Mouse (Mus musculus) heart, embryonic 15.5 days (tissue): Measurements from ENCODE around the gene Rimkla. TPM values are rescaled to one million over a fixed set of nuclear protein-coding genes. Genes with fewer than 3 reads are reported as not detected.

Experiments
- ATAC-seq: fragments of 200-750 bp; cut with Nextera tagmentation; replicated peaks from 2 replicates; pipeline ENCODE4 v1.8.0; 2017; ENCODE audit warnings: low read depth, moderate TSS enrichment; ENCODE audit not compliant: insufficient number of reproducible peaks, insufficient read depth, low FRiP score
- H3K27ac ChIP-seq: fragments of 300-500 bp; sonication (generic); 2 replicates; pipeline ENCODE4 v1.5.1; 2015; ENCODE audit warnings: mild to moderate bottlenecking, inconsistent platforms
- H3K27me3 ChIP-seq: fragments of 300-500 bp; sonication (generic); 2 replicates; pipeline ENCODE4 v1.6.1; 2015; ENCODE audit warnings: inconsistent platforms
- H3K36me3 ChIP-seq: fragments of 300-500 bp; sonication (generic); 2 replicates; pipeline ENCODE4 v1.6.1; 2015; ENCODE audit warnings: mild to moderate bottlenecking, inconsistent platforms
- H3K4me1 ChIP-seq: fragments of 300-500 bp; sonication (generic); replicated peaks from 2 replicates; pipeline ENCODE4 v1.6.1; 2015; ENCODE audit warnings: inconsistent platforms
- H3K4me2 ChIP-seq: fragments of 300-500 bp; sonication (generic); 2 replicates; pipeline ENCODE4 v1.6.1; 2015; ENCODE audit warnings: inconsistent platforms, mild to moderate bottlenecking, moderate library complexity
- H3K4me3 ChIP-seq: fragments of 300-500 bp; sonication (generic); 2 replicates; pipeline ENCODE4 v1.5.1; 2015; ENCODE audit warnings: mild to moderate bottlenecking, inconsistent platforms
- H3K9ac ChIP-seq: fragments of 300-500 bp; sonication (generic); 2 replicates; pipeline ENCODE4 v1.6.1; 2015; ENCODE audit warnings: mild to moderate bottlenecking, inconsistent platforms
- H3K9me3 ChIP-seq: fragments of 300-500 bp; sonication (generic); replicated peaks from 2 replicates; pipeline ENCODE4 v1.6.1; 2016; ENCODE audit warnings: inconsistent platforms
- WGBS: fragments of 180-500 bp; shearing (Covaris S2); methylation state at CpG from one replicate; pipeline ENCODE4 v1.1.7; 2015; ENCODE audit warnings: mixed read lengths; 5-methylcytosine and 5-hydroxymethylcytosine counted together
- polyA plus RNA-seq: library from polyadenylated mRNA; unstranded; fragments of >200 nt; fragmentation: Nextera tagmentation; extraction: Ambion mirVana; gene quantifications from 2 replicates; pipeline ENCODE4 v1.2.1, GENCODE M21; 2015

Gene Rimkla
- polyA plus RNA-seq, 1 experiment from 2014 or later = 4.2 TPM

DNA sequence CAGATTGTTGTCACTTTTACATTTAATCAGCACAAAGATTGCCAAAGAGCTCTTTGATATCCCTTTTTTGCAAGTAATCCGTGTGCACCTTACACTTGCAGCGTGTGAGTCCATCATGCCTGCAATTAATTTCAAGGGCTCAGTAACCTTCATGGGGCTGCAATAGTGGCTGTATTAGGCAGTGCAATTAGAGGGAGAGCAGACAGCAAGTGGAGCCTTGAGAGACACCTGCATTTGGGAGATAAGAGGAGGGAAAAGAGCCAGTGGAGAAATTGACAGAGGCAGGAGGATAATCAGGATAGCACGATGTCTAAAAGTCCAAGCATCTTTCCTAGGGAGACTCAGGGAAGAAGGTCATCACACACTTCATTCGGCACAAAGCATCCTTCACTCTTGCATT lies 31.1 kb upstream of the Rimkla start:
- H3K27ac ChIP-seq = no peak overlapping the region
- H3K27me3 ChIP-seq = no peaks in the 10 kb centered on the region
- H3K9me3 ChIP-seq = no peaks in the 10 kb centered on the region
- WGBS = 71% methylated on average over 4 of the region's 4 CpGs
- no peak overlapping the region for H3K4me2 ChIP-seq
- ATAC-seq = no peak
- H3K4me1 ChIP-seq = no peaks in the 10 kb centered on the region
- no peak overlapping the region for H3K4me3 ChIP-seq
- H3K9ac ChIP-seq = no peak overlapping the region
- H3K36me3 ChIP-seq = no peaks in the 10 kb centered on the region

DNA sequence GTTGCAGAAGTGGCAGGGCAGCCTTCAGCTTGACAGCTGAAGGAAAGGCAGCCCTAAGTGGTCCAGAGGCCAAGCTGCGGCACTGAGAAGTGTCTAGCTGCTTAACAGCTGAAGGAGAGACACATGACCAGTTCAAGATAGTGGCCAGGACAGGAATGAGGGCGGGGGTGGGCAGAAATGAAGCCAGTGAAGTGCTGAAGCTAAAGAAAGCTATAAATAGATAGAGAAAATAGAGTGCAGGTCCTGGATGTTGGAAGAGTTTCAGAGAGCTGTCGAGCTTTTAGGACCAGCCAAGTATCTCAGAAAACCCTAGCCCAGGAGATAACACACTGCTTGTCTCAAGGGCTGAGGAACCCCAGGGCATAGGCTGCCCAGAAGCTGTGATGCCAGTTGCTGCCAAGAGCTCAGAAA lies 20.3 kb upstream of the Rimkla start:
- Histone ChIP-seq H3K4me3 (no peak overlapping the region), H3K27me3 (no peaks in the 10 kb centered on the region), H3K9me3 (no peaks in the 10 kb centered on the region), H3K27ac (peak overlapping the region; percentile 85), H3K4me1 (peaks cover 16% of the 10 kb centered on the region), H3K36me3 (no peaks in the 10 kb centered on the region), H3K4me2 (peak overlapping the region; percentile 43), H3K9ac (no peak overlapping the region)
- WGBS = 11% methylated on average over 3 of the region's 3 CpGs
- ATAC-seq = peak; percentile 93

DNA sequence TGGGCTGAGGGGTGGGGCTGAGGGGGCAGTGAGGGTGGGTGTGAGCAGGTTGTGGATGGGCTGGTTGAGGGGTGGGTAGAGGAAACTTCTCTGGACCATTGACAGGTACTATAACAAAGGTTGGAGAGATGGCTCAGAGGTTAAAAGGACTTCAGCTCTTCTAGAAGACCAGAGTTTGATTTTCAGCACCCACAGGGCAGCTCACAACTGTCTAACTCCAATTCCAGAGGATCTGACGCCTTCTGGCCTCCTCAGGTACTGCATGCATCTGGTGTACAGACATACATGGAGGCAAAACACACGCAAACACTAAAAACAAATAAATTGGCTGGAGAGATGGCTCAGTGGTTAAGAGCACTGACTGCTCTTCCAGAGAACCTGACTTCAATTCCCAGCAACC lies 19.2 kb upstream of the Rimkla start:
- no peaks in the 10 kb centered on the region for H3K36me3 ChIP-seq
- H3K4me1 ChIP-seq = peaks cover 16% of the 10 kb centered on the region
- WGBS = 81% methylated on average over 2 of the region's 2 CpGs
- no peak overlapping the region for H3K4me3 ChIP-seq
- no peaks in the 10 kb centered on the region for H3K27me3 ChIP-seq
- no peak for ATAC-seq
- H3K9me3 ChIP-seq = no peaks in the 10 kb centered on the region
- H3K27ac ChIP-seq = 0 out of 2 replicates have a peak overlapping the region, but pooled peaks have one; percentile 85
- H3K9ac ChIP-seq = no peak overlapping the region
- no peak overlapping the region for H3K4me2 ChIP-seq

DNA sequence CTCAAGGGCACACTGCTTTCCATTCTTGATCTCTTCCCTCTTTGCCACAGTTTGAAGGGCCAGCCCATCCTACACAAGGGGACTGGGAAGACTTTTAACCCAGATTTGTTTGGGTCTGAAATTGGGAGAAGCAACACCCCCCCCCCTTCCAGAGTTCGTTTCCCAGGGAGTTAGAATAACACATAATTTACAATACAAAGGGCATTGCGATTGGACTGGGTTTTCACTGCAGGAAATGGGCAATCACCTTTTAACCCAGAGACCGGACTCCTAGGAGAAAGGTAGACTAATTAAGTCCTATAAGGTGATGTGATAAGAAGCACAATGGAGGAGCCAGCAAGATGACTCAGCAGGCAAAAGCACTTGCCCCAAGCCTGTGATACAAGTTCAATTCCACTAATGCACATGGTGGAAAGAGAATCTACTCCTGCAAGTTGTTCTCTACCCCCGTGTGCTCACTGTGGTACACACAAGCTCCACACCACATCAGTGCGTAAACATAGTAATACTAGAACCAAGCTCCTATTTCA lies 6.0 kb upstream of the Rimkla start:
- H3K27ac ChIP-seq = no peak overlapping the region
- H3K27me3 ChIP-seq = peaks cover 13% of the 10 kb centered on the region
- ATAC-seq = no peak
- H3K4me1 ChIP-seq = no peaks in the 10 kb centered on the region
- no peak overlapping the region for H3K9ac ChIP-seq
- WGBS = 70% methylated on average over 5 of the region's 5 CpGs
- no peak overlapping the region for H3K4me2 ChIP-seq
- no peak overlapping the region for H3K4me3 ChIP-seq
- H3K36me3 ChIP-seq = no peaks in the 10 kb centered on the region
- H3K9me3 ChIP-seq = no peaks in the 10 kb centered on the region

DNA sequence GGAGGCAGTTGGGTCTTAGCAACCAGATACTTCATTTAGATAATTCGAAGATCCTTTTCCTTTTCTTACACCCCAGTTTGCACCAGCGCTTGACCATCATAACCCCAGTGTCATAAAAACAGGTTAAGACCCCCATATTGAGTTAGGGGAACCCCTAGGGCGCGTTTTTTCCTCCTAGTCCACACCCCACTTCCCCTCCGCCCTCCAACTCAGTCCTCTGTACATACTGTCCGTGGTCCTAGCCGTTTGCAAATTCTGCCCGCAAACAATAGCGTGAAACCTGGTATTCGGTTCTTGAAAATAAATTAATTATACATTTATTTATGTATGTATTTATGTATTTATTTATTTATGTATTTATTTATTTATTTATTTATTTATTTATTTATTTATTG lies 502 bp upstream of the Rimkla start:
- H3K27ac ChIP-seq = peak overlapping the region; percentile 46; the same call in 1 of the 2 replicates
- H3K27me3 ChIP-seq = peaks cover 24% of the 10 kb centered on the region
- H3K9me3 ChIP-seq = no peaks in the 10 kb centered on the region
- H3K36me3 ChIP-seq = no peaks in the 10 kb centered on the region
- peak overlapping the region; percentile 65 for H3K9ac ChIP-seq
- H3K4me3 ChIP-seq = peak overlapping the region; percentile 67
- peaks cover 8% of the 10 kb centered on the region for H3K4me1 ChIP-seq
- ATAC-seq = no peak
- H3K4me2 ChIP-seq = peak overlapping the region; percentile 93
- 47% methylated on average over 10 of the region's 10 CpGs for WGBS

DNA sequence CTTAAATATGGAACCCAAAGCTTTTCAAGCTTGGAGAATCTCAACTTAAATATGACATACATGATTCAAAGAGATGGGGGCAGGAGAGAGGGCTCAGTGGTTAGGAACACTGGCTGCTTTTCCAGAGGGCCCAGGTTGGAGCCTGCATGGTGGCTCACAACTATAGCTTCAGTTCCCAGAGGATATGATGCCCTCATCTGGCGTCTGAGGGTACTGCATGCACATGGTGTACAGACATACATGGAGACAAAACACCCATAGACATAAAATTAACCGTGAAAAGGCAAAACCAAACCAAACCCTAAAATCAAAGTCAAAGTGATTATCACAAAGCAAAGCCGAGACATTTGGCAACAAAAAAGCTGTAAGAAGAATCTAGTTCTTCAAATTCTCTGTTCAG lies 1.6 kb downstream of the Rimkla start:
- Histone ChIP-seq H3K27me3 (peaks cover 24% of the 10 kb centered on the region), H3K9me3 (no peaks in the 10 kb centered on the region), H3K4me3 (no peak overlapping the region), H3K36me3 (no peaks in the 10 kb centered on the region), H3K27ac (no peak overlapping the region), H3K9ac (no peak overlapping the region), H3K4me2 (no peak overlapping the region), H3K4me1 (peaks cover 8% of the 10 kb centered on the region)
- no peak for ATAC-seq
- 78% methylated on average over 3 of the region's 3 CpGs for WGBS

DNA sequence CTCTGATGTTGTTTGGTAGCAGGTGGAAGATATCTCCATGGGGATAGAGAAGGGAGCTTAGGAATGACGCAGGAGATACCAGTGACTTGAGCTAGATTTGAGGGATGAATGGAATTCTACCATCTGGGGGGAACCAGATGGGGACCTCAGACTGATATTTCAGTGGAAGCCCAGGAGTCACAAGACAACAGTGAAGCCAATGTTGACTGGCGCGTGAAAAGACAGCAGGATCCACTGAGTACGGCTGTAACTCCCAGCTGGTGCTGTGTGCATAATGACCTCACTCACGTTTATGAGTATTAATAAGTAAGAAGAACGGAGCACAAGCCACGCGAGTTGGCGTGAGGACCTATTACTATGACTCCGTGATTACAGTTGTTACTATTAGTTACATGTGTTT lies 2.8 kb downstream of the Rimkla start:
- ATAC-seq = no peak
- 87% methylated on average over 10 of the region's 10 CpGs for WGBS
- Histone ChIP-seq H3K4me1 (peaks cover 8% of the 10 kb centered on the region), H3K9me3 (no peaks in the 10 kb centered on the region), H3K27me3 (peaks cover 20% of the 10 kb centered on the region), H3K27ac (no peak overlapping the region), H3K4me2 (no peak overlapping the region), H3K9ac (no peak overlapping the region), H3K36me3 (no peaks in the 10 kb centered on the region), H3K4me3 (no peak overlapping the region)

DNA sequence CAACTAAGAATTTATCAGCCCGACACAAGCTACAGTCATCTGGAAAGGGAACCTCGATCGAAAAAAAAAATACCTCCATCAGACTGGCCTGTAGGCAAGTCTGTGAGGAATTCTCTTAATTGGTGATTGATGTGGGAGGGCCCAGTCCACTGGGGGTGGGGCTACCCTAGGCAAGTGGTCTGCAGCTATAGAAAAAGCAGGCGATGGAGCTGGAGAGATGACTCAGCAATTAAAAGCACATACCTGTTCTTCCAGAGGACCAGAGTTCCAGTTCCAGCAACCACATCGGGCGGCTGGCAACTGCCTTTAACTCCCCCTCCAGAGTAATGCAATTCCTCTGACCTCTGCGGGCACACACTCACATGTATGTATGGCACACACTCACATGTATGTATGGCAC lies 7.5 kb downstream of the Rimkla start:
- no peaks in the 10 kb centered on the region for H3K9me3 ChIP-seq
- no peak overlapping the region for H3K4me3 ChIP-seq
- no peak overlapping the region for H3K27ac ChIP-seq
- H3K4me1 ChIP-seq = no peaks in the 10 kb centered on the region
- ATAC-seq = no peak
- H3K27me3 ChIP-seq = no peaks in the 10 kb centered on the region
- no peak overlapping the region for H3K9ac ChIP-seq
- WGBS = 72% methylated on average over 7 of the region's 7 CpGs
- no peak overlapping the region for H3K4me2 ChIP-seq
- no peaks in the 10 kb centered on the region for H3K36me3 ChIP-seq

DNA sequence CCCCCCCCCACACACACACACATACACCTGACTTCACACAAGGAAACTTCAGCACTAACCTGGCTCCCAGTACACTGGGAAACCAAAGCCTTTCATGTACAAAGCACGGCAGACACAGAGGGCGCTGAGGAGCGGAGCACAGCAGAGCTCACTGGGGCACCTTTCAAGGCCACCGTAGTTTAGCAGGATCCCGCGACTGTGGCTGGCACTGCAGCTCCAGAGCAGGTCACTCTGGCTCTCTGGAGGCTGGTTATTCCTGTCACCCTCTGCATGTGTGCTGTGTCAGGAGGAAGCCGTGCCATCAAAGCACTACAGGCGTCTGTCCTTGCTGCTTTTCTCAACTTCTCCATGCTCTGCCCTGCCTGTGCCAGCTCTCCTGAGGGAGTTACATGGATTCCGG lies 9.4 kb downstream of the Rimkla start:
- no peaks in the 10 kb centered on the region for H3K9me3 ChIP-seq
- no peaks in the 10 kb centered on the region for H3K27me3 ChIP-seq
- H3K27ac ChIP-seq = no peak overlapping the region
- H3K4me3 ChIP-seq = no peak overlapping the region
- ATAC-seq = no peak
- H3K36me3 ChIP-seq = no peaks in the 10 kb centered on the region
- 56% methylated on average over 9 of the region's 9 CpGs for WGBS
- H3K4me2 ChIP-seq = no peak overlapping the region
- no peaks in the 10 kb centered on the region for H3K4me1 ChIP-seq
- H3K9ac ChIP-seq = no peak overlapping the region

DNA sequence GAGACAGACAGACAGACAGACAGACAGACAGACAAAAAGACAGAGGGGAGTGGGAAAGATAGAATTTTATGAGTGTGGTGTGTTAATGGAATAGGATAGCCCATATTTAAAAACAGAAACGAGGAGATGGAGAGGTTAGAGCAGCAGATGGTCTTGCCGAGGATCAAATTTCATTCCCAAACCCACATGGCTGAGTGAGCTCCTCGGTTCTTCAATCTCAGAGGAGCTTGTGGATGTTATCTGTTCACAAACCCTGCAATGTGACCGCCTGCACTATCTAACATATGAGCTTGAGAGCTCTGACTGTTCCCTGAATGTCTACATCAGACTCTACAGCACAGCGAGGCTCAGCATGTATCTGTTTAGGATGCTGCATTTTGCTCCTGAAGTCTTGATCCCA lies 19.3 kb downstream of the Rimkla start:
- H3K4me3 ChIP-seq = no peak overlapping the region
- 21% methylated on average over 5 of the region's 5 CpGs for WGBS
- no peak for ATAC-seq
- no peak overlapping the region for H3K4me2 ChIP-seq
- no peaks in the 10 kb centered on the region for H3K27me3 ChIP-seq
- H3K9me3 ChIP-seq = no peaks in the 10 kb centered on the region
- H3K4me1 ChIP-seq = peaks cover 5% of the 10 kb centered on the region; the same call in 1 of the 2 replicates
- H3K36me3 ChIP-seq = no peaks in the 10 kb centered on the region
- no peak overlapping the region for H3K9ac ChIP-seq
- no peak overlapping the region for H3K27ac ChIP-seq

DNA sequence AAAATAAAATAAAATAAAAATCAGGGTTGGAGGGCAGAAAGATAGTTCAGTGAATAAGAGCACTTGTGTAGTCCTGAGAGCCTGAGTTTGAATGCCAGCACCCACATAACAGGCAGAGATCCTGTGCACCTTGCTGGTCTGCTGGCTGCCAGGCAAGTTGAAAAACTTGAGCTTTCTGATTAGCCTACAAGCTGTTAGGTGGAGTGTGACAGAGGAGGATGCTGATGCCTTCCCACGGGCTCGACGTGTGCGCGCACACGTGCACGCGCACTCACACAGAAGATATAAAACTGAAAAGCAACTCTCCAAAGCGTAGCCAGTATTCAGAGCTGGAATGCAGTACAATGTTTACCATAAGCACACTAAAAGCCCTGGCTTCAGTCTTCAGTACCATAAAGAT lies 19.9 kb downstream of the Rimkla start:
- H3K9me3 ChIP-seq = no peaks in the 10 kb centered on the region
- H3K9ac ChIP-seq = no peak overlapping the region
- no peaks in the 10 kb centered on the region for H3K36me3 ChIP-seq
- H3K4me1 ChIP-seq = peaks cover 5% of the 10 kb centered on the region; the same call in 1 of the 2 replicates
- no peak overlapping the region for H3K4me2 ChIP-seq
- 72% methylated on average over 9 of the region's 9 CpGs for WGBS
- no peak for ATAC-seq
- no peak overlapping the region for H3K27ac ChIP-seq
- H3K27me3 ChIP-seq = no peaks in the 10 kb centered on the region
- no peak overlapping the region for H3K4me3 ChIP-seq

DNA sequence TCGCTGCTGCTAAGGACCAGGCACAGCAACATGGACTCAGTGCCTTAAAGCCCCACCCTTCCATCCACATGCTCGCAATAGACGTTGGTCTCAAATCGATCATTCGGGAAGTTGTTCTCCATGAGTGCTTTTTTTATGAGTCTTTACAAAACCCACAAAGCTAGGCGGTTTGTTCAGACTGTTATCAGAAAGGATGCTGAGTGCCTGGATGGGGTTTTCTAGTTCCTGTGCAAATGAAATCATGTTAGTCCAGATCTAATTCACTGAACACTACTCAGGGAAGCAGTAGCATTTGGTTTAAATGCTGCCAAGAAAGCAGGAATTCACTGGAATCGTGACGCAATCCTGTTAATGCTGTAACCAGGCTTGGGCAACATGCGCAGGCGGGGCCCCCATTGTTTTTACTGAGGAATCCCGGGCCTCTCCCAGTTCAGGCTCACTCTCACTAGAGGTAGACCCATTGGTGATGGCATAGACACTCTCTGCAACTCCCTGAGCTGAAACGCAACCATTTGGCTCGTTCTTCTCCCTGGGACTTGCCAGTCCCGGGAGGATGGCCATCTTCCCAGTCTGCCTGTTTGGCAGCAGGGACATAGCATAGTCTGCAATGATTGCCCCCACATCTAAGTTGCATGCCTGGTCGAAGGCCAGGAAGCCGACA lies 24.6 kb downstream of the Rimkla start:
- H3K9ac ChIP-seq = no peak overlapping the region
- no peaks in the 10 kb centered on the region for H3K36me3 ChIP-seq
- H3K4me1 ChIP-seq = peaks cover 14% of the 10 kb centered on the region
- H3K27ac ChIP-seq = no peak overlapping the region
- peaks cover 3% of the 10 kb centered on the region; the same call in 1 of the 2 replicates for H3K27me3 ChIP-seq
- no peak overlapping the region for H3K4me2 ChIP-seq
- H3K9me3 ChIP-seq = no peaks in the 10 kb centered on the region
- 82% methylated on average over 16 of the region's 16 CpGs for WGBS
- no peak overlapping the region for H3K4me3 ChIP-seq
- no peak for ATAC-seq
